ENCODE assay signal across 8 mouse cellular contexts in the genomic region with DNA sequence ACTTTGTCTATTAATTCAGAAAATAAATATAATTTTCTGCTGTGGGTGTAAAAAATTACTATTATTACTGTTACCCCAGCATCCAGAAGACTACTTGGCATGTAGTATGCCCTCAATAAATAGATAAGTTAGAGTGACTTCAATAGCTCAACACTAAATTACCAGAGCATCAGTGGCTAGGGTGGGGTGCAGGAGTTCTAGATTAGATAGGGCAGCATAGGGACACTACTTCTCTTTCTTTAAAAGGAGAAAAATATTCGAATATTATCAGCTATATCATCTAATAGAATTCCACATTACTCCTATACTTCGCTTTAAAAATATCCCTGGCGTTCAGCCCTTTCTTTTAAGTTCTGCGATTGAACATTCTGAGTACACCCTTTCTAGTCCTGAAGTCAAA. TPM values are rescaled to one million over a fixed set of nuclear protein-coding genes. Genes with fewer than 3 reads are reported as not detected.
DNase-seq lines count a peak whose midpoint lies in the region; ATAC-seq and TF ChIP-seq lines count a peak whose summit lies in the region.

No protein-coding gene starts in this region.

- peaks cover 3% of the 10 kb centered on the region; the same call in 1 of the 2 replicates for H3K36me3 ChIP-seq in embryonic facial prominence, embryonic 14.5 days (ENCODE audit: control insufficient read depth, insufficient read depth, low read length)
- H3K36me3 ChIP-seq in limb, embryonic 10.5 days = peaks cover 7% of the 10 kb centered on the region
- H3K36me3 ChIP-seq in neural tube, embryonic 12.5 days = no peaks in the 10 kb centered on the region; the same call in 1 of the 2 replicates

- peak overlapping the region; percentile 62 for H3K4me2 ChIP-seq in embryonic facial prominence, embryonic 14.5 days (ENCODE audit: low read depth, low read length)
- H3K4me2 ChIP-seq in neural tube, embryonic 12.5 days (replicated peaks) = peak overlapping the region; percentile 64

- no peak for TF ChIP-seq CTCF in left cerebral cortex, adult 2 months (IDR thresholded peaks at IDR 0.05)

- H3K4me3 ChIP-seq in left cerebral cortex, adult 2 months = peak overlapping the region; percentile 87
- peak overlapping the region; percentile 87 for H3K4me3 ChIP-seq in embryonic facial prominence, embryonic 14.5 days (ENCODE audit: low read depth, low read length)
- peak overlapping the region; percentile 78 for H3K4me3 ChIP-seq in limb, embryonic 10.5 days
- peak overlapping the region; percentile 64 for H3K4me3 ChIP-seq in neural tube, embryonic 12.5 days

- no peaks in the 10 kb centered on the region for H3K9me3 ChIP-seq in embryonic facial prominence, embryonic 14.5 days (ENCODE audit: control insufficient read depth, low read length)
- H3K9me3 ChIP-seq in limb, embryonic 10.5 days (replicated peaks) = no peaks in the 10 kb centered on the region
- no peaks in the 10 kb centered on the region for H3K9me3 ChIP-seq in neural tube, embryonic 12.5 days

- H3K27me3 ChIP-seq in embryonic facial prominence, embryonic 14.5 days (replicated peaks; ENCODE audit: control insufficient read depth, insufficient read depth, low read length) = no peaks in the 10 kb centered on the region
- H3K27me3 ChIP-seq in limb, embryonic 10.5 days (ENCODE audit: low read depth, poor library complexity, severe bottlenecking) = no peaks in the 10 kb centered on the region
- no peaks in the 10 kb centered on the region for H3K27me3 ChIP-seq in neural tube, embryonic 12.5 days (replicated peaks)

- WGBS in embryonic facial prominence, embryonic 14.5 days = 21% methylated on average over 4 of the region's 4 CpGs
- WGBS in limb, embryonic 10.5 days = 39% methylated on average over 4 of the region's 4 CpGs
- WGBS in neural tube, embryonic 12.5 days = 42% methylated on average over 4 of the region's 4 CpGs

- intact Hi-C loops in left cerebral cortex, adult 2 months (cut with DNase I) = no loop called here
- intact Hi-C loops in left cerebral cortex, postnatal 25 days (cut with DNase I) = no loop called here

- ATAC-seq in embryonic facial prominence, embryonic 14.5 days (ENCODE audit: low read depth) = no peak
- peak; percentile 3; the same call in 1 of the 2 replicates for ATAC-seq in neural tube, embryonic 12.5 days (ENCODE audit: low FRiP score, low read depth)

- DNase-seq in left cerebral cortex, adult 2 months (ENCODE audit: extremely low spot score in 1 of 2, low spot score in 2 of 2) = no peak
- no peak for DNase-seq in left cerebral cortex, postnatal 25 days (ENCODE audit: low spot score in 2 of 2)
- no peak for DNase-seq in embryonic facial prominence, embryonic 14.5 days (ENCODE audit: low spot score)
- DNase-seq in limb, embryonic 10.5 days (ENCODE audit: low spot score) = no peak
- no peak for DNase-seq in right cerebral cortex, postnatal 4 days
- DNase-seq in cerebellum, postnatal 25 days = no peak
- no peak for DNase-seq in yolk sac, embryonic 10.5 days (ENCODE audit: low spot score)

- peak overlapping the region; percentile 92 for H3K9ac ChIP-seq in embryonic facial prominence, embryonic 14.5 days (ENCODE audit: low read depth, low read length)
- H3K9ac ChIP-seq in neural tube, embryonic 12.5 days = peak overlapping the region; percentile 75

- H3K4me1 ChIP-seq in embryonic facial prominence, embryonic 14.5 days (ENCODE audit: control insufficient read depth, insufficient read depth, low read length) = peaks cover 8% of the 10 kb centered on the region
- peaks cover 5% of the 10 kb centered on the region for H3K4me1 ChIP-seq in limb, embryonic 10.5 days
- H3K4me1 ChIP-seq in neural tube, embryonic 12.5 days = no peaks in the 10 kb centered on the region

- peak overlapping the region; percentile 84 for H3K27ac ChIP-seq in left cerebral cortex, adult 2 months
- H3K27ac ChIP-seq in embryonic facial prominence, embryonic 14.5 days (replicated peaks; ENCODE audit: low read depth, low read length) = no peak overlapping the region; the same call in 1 of the 2 replicates
- peak overlapping the region; percentile 97 for H3K27ac ChIP-seq in limb, embryonic 10.5 days
- no peak overlapping the region; the same call in 1 of the 2 replicates for H3K27ac ChIP-seq in neural tube, embryonic 12.5 days

RNA-seq across cellular contexts. Expression of a gene that starts 0.5 kb away (rescaled TPM):
- 10 to 100 TPM; 13.3 to 14.7 TPM for total RNA-seq in left cerebral cortex, adult 2 months (2021)
- 10 to 100 TPM; 13.8 to 14.3 TPM for total RNA-seq in left cerebral cortex, postnatal 25 days (2021)
- 53.3 and 64.9 TPM in 2 replicates for polyA plus RNA-seq in embryonic facial prominence, embryonic 14.5 days (2014; fragmentation: Nextera tagmentation; extraction: Ambion mirVana)
- 85.5 and 87.5 TPM in 2 replicates for polyA plus RNA-seq in limb, embryonic 10.5 days (2016; fragmentation: Nextera tagmentation; extraction: Ambion mirVana)
- polyA plus RNA-seq in neural tube, embryonic 12.5 days (2016; fragmentation: Nextera tagmentation; extraction: Ambion mirVana) = 44.1 and 44.4 TPM in 2 replicates

RNA-seq across cellular contexts. Expression of a gene that starts 0.5 kb away (rescaled TPM):
- total RNA-seq in left cerebral cortex, adult 2 months (2021) = 1 to 10 TPM; 5.4 to 6.4 TPM
- 1 to 10 TPM; 5.2 to 5.5 TPM for total RNA-seq in left cerebral cortex, postnatal 25 days (2021)
- 6.9 and 8.7 TPM in 2 replicates for polyA plus RNA-seq in embryonic facial prominence, embryonic 14.5 days (2014; fragmentation: Nextera tagmentation; extraction: Ambion mirVana)
- polyA plus RNA-seq in limb, embryonic 10.5 days (2016; fragmentation: Nextera tagmentation; extraction: Ambion mirVana) = 10.6 and 12.5 TPM in 2 replicates
- 6.7 and 6.8 TPM in 2 replicates for polyA plus RNA-seq in neural tube, embryonic 12.5 days (2016; fragmentation: Nextera tagmentation; extraction: Ambion mirVana)

RNA-seq across cellular contexts. Expression of a gene that starts 32.4 kb away (rescaled TPM):
- total RNA-seq in left cerebral cortex, adult 2 months (2021) = 1 to 10 TPM in 1 of 2 experiments, under 1 TPM in 1; 0.32 to 1.1 TPM
- 1 to 10 TPM in 1 of 2 experiments, under 1 TPM in 1; 0.87 to 1.4 TPM for total RNA-seq in left cerebral cortex, postnatal 25 days (2021)
- 0.58 and 0.73 TPM in 2 replicates for polyA plus RNA-seq in embryonic facial prominence, embryonic 14.5 days (2014; fragmentation: Nextera tagmentation; extraction: Ambion mirVana)
- polyA plus RNA-seq in limb, embryonic 10.5 days (2016; fragmentation: Nextera tagmentation; extraction: Ambion mirVana) = 1.6 and 2.1 TPM in 2 replicates
- 0.25 and 1.1 TPM in 2 replicates for polyA plus RNA-seq in neural tube, embryonic 12.5 days (2016; fragmentation: Nextera tagmentation; extraction: Ambion mirVana)

Comparison
In these comparisons a context has a peak if more than half of its experiments do, and no peak if none do; other contexts are left out.
1. H3K27ac ChIP-seq: peak in left cerebral cortex, adult 2 months (single experiment) and limb, embryonic 10.5 days (single experiment); none in embryonic facial prominence, embryonic 14.5 days (single experiment) and neural tube, embryonic 12.5 days (single experiment).
2. Peak in every context shown above with its lines, with median percentiles within 50 percentile points of each other: H3K4me3 ChIP-seq.